Mouse (Mus musculus) heart, postnatal 25 days (tissue): ENCODE measurements around the gene Grid2. TPM values are rescaled to one million over a fixed set of nuclear protein-coding genes. Genes with fewer than 3 reads are reported as not detected.

Experiments
- DNase-seq: peaks from one replicate; pipeline ENCODE4 v3.0.0; 2022; ENCODE audit warnings: low spot score
- intact Hi-C: fragments of 180-260 bp; cut with DNase I; formaldehyde crosslinking; loops from one replicate; pipeline ENCODE4 v1.15.1; 2025
- total RNA-seq, 2 experiments: library from RNA; stranded (reverse); gene quantifications; 2 replicates each; pipeline ENCODE4 v1.2.3; 2021

The Grid2 gene
- under 1 TPM in 1 of 2 experiments, not detected in 1; 0.22 TPM for total RNA-seq

- intact Hi-C loops = no loop called here
- no peak for DNase-seq
Measured at GRCm38 (mm10) chr6:63255826-63256555, at the start of gene Grid2. TSS of gene Grid2 (plus strand) at chr6:63255876.

- intact Hi-C loops = no loop called here
- DNase-seq = no peak
Measured at GRCm38 (mm10) chr6:63250738-63251137, 4.9 kb upstream of the Grid2 start.

- no peak for DNase-seq
- intact Hi-C loops = no loop called here
Measured at GRCm38 (mm10) chr6:63256556-63257405, 1.1 kb downstream of the Grid2 start.

- intact Hi-C loops = no loop called here
- no peak for DNase-seq
Measured at GRCm38 (mm10) chr6:63257406-63257845, 1.8 kb downstream of the Grid2 start.

- no peak for DNase-seq
- intact Hi-C loops = no loop called here
Measured at GRCm38 (mm10) chr6:63257876-63258275, 2.2 kb downstream of the Grid2 start.

GRCm38 (mm10) chr6:63259764-63260163, 4.1 kb downstream of the Grid2 start:
- DNase-seq = no peak
- intact Hi-C loops = no loop called here

- intact Hi-C loops = no loop called here
- DNase-seq = no peak
Measured at GRCm38 (mm10) chr6:63284419-63284818, 28.7 kb downstream of the Grid2 start.

GRCm38 (mm10) chr6:63342438-63343004, 86.8 kb downstream of the Grid2 start:
- intact Hi-C loops = no loop called here
- DNase-seq = no peak

GRCm38 (mm10) chr6:63347015-63347414, 91.3 kb downstream of the Grid2 start:
- intact Hi-C loops = no loop called here

GRCm38 (mm10) chr6:63381061-63381611, 125.5 kb downstream of the Grid2 start:
- intact Hi-C loops = no loop called here
- DNase-seq = no peak

More at GRCm38 (mm10) chr6:63347015-63347414, 91.3 kb downstream of the Grid2 start:
- no peak for DNase-seq

GRCm38 (mm10) chr6:63401698-63402097, 146.0 kb downstream of the Grid2 start:
- no peak for DNase-seq
- intact Hi-C loops = no loop called here

- intact Hi-C loops = no loop called here
- no peak for DNase-seq
Measured at GRCm38 (mm10) chr6:63417534-63417933, 161.9 kb downstream of the Grid2 start.

- no peak for DNase-seq
- intact Hi-C loops = no loop called here
Measured at GRCm38 (mm10) chr6:63432751-63433150, 177.1 kb downstream of the Grid2 start.

GRCm38 (mm10) chr6:63448175-63448574, 192.5 kb downstream of the Grid2 start:
- DNase-seq = no peak
- intact Hi-C loops = no loop called here

- intact Hi-C loops = no loop called here
- no peak for DNase-seq
Measured at GRCm38 (mm10) chr6:63482141-63482540, 226.5 kb downstream of the Grid2 start.

GRCm38 (mm10) chr6:63515016-63515415, 259.3 kb downstream of the Grid2 start:
- DNase-seq = no peak
- intact Hi-C loops = no loop called here

- no peak for DNase-seq
- intact Hi-C loops = no loop called here
Measured at GRCm38 (mm10) chr6:63515957-63516356, 260.3 kb downstream of the Grid2 start.

- intact Hi-C loops = no loop called here
- no peak for DNase-seq
Measured at GRCm38 (mm10) chr6:63531751-63532150, 276.1 kb downstream of the Grid2 start.

- intact Hi-C loops = no loop called here
- no peak for DNase-seq
Measured at GRCm38 (mm10) chr6:63532901-63533300, 277.2 kb downstream of the Grid2 start.

- intact Hi-C loops = no loop called here
- DNase-seq = no peak
Measured at GRCm38 (mm10) chr6:63547741-63548140, 292.1 kb downstream of the Grid2 start.
